Mouse (Mus musculus) liver, adult 2 months (tissue): ENCODE results near the gene Gm5475.

Source experiments
- CTCF ChIP-seq: fragments of 200-500 bp; IDR thresholded peaks from 2 replicates; pipeline ENCODE4 v1.5.1; 2011; ENCODE audit warnings: low read depth, low read length, control low read depth
- POLR2A ChIP-seq: fragments of 200-500 bp; IDR thresholded peaks from 2 replicates; pipeline ENCODE4 v1.6.1; 2011; ENCODE audit warnings: low read length, control low read depth; ENCODE audit not compliant: insufficient read depth; ENCODE audit errors: extremely low read depth

DNA sequence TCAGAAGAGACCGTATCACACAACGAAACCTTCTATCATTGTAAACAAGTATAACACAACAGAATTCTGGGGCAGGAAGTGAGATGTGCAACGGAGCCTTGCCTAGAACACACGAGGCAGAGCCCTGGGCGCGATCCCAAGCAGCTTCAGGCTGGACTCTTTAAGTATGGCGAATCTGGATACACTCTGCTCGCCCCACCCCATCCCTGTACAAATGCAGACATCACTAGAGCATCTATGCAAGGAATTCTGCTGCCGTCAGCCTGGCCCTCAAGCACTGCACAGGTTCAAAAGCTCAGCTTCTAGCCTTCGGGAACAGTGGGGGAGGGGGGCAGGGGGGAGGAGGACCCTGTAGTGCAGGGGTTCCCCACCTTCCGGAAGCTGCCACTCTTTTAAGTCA is 28.9 kb upstream of the Gm5475 start:
- TF ChIP-seq POLR2A (no peak), CTCF (no peak)
